Mouse (Mus musculus): ENCODE data around the gene Serpina5. TPM values are rescaled to one million over a fixed set of nuclear protein-coding genes. Genes with fewer than 3 reads are reported as not detected.

Serpina5 gene
- polyA plus RNA-seq, 1 experiment from 2014 or later: not detected

DNA sequence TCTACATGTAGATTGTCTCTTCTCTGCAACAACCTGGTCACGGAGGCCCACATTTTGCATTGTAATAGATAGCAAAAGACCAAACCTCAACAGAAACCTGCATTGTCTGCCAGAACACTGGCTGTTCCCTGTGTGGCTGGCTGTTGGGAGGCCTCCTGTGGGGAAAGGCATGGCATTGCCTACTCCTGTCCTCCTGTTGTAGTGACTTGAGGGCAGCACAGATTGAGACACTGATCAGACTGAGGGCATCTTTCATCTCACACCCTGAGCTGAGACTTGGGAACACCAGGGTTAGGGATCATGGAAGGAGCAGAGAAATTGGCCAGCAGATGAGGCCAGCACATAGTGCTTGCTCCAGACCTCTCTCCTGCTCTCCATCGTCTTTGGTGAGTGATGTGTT lies 37.3 kb downstream of the Serpina5 start:
- no peaks in the 10 kb centered on the region for H3K4me1 ChIP-seq
- ATAC-seq (ENCODE audit: low FRiP score, low read depth): no peak

GRCm38 (mm10) chr12:104140543-104141103 lies 39.7 kb downstream of the Serpina5 start:
- Histone ChIP-seq H3K4me2 (replicated peaks) (no peak overlapping the region), H3K4me3 (no peak overlapping the region), H3K27ac (replicated peaks) (no peak overlapping the region), H3K9me3 (no peaks in the 10 kb centered on the region), H3K4me1 (no peaks in the 10 kb centered on the region), H3K9ac (replicated peaks) (no peak overlapping the region), H3K27me3 (no peaks in the 10 kb centered on the region), H3K36me3 (no peaks in the 10 kb centered on the region)
- 94% methylated on average over 4 of the region's 4 CpGs for WGBS
- no peak for ATAC-seq (ENCODE audit: low FRiP score, low read depth)

More for the DNA sequence above, 37.3 kb downstream of the Serpina5 start:
- Histone ChIP-seq H3K9me3 (no peaks in the 10 kb centered on the region), H3K27ac (replicated peaks) (no peak overlapping the region), H3K9ac (replicated peaks) (no peak overlapping the region), H3K27me3 (no peaks in the 10 kb centered on the region), H3K4me2 (replicated peaks) (no peak overlapping the region), H3K4me3 (no peak overlapping the region), H3K36me3 (no peaks in the 10 kb centered on the region)
- WGBS: 93% methylated on average over 2 of the region's 2 CpGs

- 83% methylated on average over 1 of the region's 1 CpGs for WGBS
- Histone ChIP-seq H3K27me3 (no peaks in the 10 kb centered on the region), H3K4me1 (no peaks in the 10 kb centered on the region), H3K36me3 (no peaks in the 10 kb centered on the region), H3K9ac (replicated peaks) (no peak overlapping the region), H3K4me3 (no peak overlapping the region), H3K9me3 (no peaks in the 10 kb centered on the region), H3K27ac (replicated peaks) (no peak overlapping the region), H3K4me2 (replicated peaks) (no peak overlapping the region)
- ATAC-seq (ENCODE audit: low FRiP score, low read depth): no peak
Measured at GRCm38 (mm10) chr12:104141506-104141905, 40.6 kb downstream of the Serpina5 start.

GRCm38 (mm10) chr12:104142427-104142826 lies 41.5 kb downstream of the Serpina5 start:
- Histone ChIP-seq H3K36me3 (no peaks in the 10 kb centered on the region), H3K27me3 (no peaks in the 10 kb centered on the region), H3K4me1 (no peaks in the 10 kb centered on the region), H3K27ac (replicated peaks) (no peak overlapping the region), H3K9ac (replicated peaks) (no peak overlapping the region), H3K4me2 (replicated peaks) (no peak overlapping the region), H3K4me3 (no peak overlapping the region), H3K9me3 (no peaks in the 10 kb centered on the region)
- no peak for ATAC-seq (ENCODE audit: low FRiP score, low read depth)
- 67% methylated on average over 1 of the region's 1 CpGs for WGBS

GRCm38 (mm10) chr12:104143286-104143685 lies 42.4 kb downstream of the Serpina5 start:
- H3K9ac ChIP-seq (replicated peaks): no peak overlapping the region
- H3K4me3 ChIP-seq: no peak overlapping the region
- H3K4me2 ChIP-seq (replicated peaks): no peak overlapping the region
- no peaks in the 10 kb centered on the region for H3K9me3 ChIP-seq
- ATAC-seq (ENCODE audit: low FRiP score, low read depth): no peak
- H3K36me3 ChIP-seq: no peaks in the 10 kb centered on the region
- no peaks in the 10 kb centered on the region for H3K4me1 ChIP-seq
- H3K27ac ChIP-seq (replicated peaks): no peak overlapping the region
- H3K27me3 ChIP-seq: no peaks in the 10 kb centered on the region
- WGBS: 85% methylated on average over 1 of the region's 1 CpGs

- 85% methylated on average over 2 of the region's 2 CpGs for WGBS
- no peak for ATAC-seq (ENCODE audit: low FRiP score, low read depth)
- H3K9me3 ChIP-seq: no peaks in the 10 kb centered on the region
- no peak overlapping the region for H3K9ac ChIP-seq (replicated peaks)
- no peak overlapping the region for H3K4me3 ChIP-seq
- H3K27ac ChIP-seq (replicated peaks): no peak overlapping the region
- no peak overlapping the region for H3K4me2 ChIP-seq (replicated peaks)
- H3K27me3 ChIP-seq: no peaks in the 10 kb centered on the region
- no peaks in the 10 kb centered on the region for H3K36me3 ChIP-seq
- no peaks in the 10 kb centered on the region for H3K4me1 ChIP-seq
Measured at GRCm38 (mm10) chr12:104145571-104145970, 44.7 kb downstream of the Serpina5 start.

- 82% methylated on average over 2 of the region's 2 CpGs for WGBS
- Histone ChIP-seq H3K36me3 (no peaks in the 10 kb centered on the region), H3K27me3 (no peaks in the 10 kb centered on the region), H3K9me3 (no peaks in the 10 kb centered on the region), H3K27ac (replicated peaks) (no peak overlapping the region), H3K4me2 (replicated peaks) (no peak overlapping the region), H3K4me3 (no peak overlapping the region), H3K4me1 (no peaks in the 10 kb centered on the region), H3K9ac (replicated peaks) (no peak overlapping the region)
- ATAC-seq (ENCODE audit: low FRiP score, low read depth): no peak
Measured at GRCm38 (mm10) chr12:104151989-104152388, 51.1 kb downstream of the Serpina5 start.

DNA sequence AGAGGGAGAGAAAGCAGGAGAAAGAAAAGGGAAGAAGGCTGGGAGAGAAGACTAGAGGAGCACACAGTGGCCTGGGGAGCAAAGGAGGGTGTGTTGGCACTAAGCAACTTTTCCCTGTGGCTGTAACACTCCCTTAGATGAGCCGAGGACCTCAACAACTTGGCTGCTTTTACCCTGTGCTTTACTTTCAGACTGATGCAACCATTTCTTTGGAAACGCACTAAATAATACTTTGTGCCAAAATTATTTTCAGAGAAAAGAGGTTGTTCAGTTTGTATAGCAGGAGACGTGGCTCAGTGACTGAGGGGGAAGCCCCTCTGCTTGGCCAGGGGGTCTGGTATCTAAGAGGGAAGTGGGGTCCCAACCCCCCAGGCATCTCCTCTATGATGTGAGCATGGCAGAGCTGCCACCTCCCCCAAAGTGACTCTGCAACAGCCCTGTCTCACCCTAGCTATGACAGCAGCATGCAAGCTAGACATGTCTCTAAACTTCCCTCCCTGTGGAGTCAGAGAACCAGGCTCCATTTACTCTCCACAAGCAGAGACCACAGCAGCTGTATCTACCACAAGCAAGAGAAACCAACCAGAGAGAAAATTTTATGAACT lies 52.2 kb downstream of the Serpina5 start:
- H3K9ac ChIP-seq (replicated peaks): no peak overlapping the region
- ATAC-seq (ENCODE audit: low FRiP score, low read depth): no peak
- 86% methylated on average over 3 of the region's 3 CpGs for WGBS
- H3K4me3 ChIP-seq: no peak overlapping the region
- H3K27ac ChIP-seq (replicated peaks): no peak overlapping the region
- no peaks in the 10 kb centered on the region for H3K4me1 ChIP-seq
- no peaks in the 10 kb centered on the region for H3K27me3 ChIP-seq
- H3K36me3 ChIP-seq: no peaks in the 10 kb centered on the region
- H3K4me2 ChIP-seq (replicated peaks): no peak overlapping the region
- H3K9me3 ChIP-seq: no peaks in the 10 kb centered on the region

DNA sequence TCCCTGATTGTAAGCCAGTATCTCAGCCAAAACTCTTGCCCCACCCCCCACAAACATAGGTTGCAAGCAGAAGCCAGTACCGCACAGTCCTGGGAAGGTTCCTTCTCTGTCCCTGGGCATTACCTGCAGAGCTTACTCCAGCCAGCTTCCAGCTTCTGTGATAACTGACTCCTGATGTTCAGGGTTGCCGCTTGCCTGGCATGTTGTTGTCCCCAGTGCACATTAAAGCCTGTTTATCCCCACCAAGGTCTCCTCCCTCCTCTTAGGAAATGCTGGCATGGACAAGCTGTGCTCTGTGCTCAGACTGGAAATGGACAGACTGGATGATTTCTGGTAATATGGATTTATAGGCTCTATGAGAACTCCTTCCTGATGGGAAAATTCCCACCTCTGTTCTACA lies 52.7 kb downstream of the Serpina5 start, which contains the start of gene Serpina3c:
Gene Serpina3c, minus strand, starts transcription at position 215 of the 400 bp plus-strand sequence.
- no peaks in the 10 kb centered on the region for H3K4me1 ChIP-seq
- H3K4me2 ChIP-seq (replicated peaks): no peak within 1 kb of the TSS
- no peak within 1 kb of the TSS for H3K4me3 ChIP-seq
- no peaks in the 10 kb centered on the region for H3K27me3 ChIP-seq
- ATAC-seq (ENCODE audit: low FRiP score, low read depth): no peak
- H3K9ac ChIP-seq (replicated peaks): no peak within 1 kb of the TSS
- no peaks in the 10 kb centered on the region for H3K9me3 ChIP-seq
- no peak within 1 kb of the TSS for H3K27ac ChIP-seq (replicated peaks)
- H3K36me3 ChIP-seq: no peaks in the 10 kb centered on the region
- WGBS: 90% methylated on average over 2 of the region's 2 CpGs

Other genes with a start within 250 kb of the Serpina5 start
- gene Serpina1a, start 237.6 kb upstream of the Serpina5 start, polyA plus RNA-seq (2016; fragmentation: Nextera tagmentation; extraction: Ambion mirVana): not detected in 2 replicates
- gene Serpina1c, start 196.2 kb upstream of the Serpina5 start, polyA plus RNA-seq (2016; fragmentation: Nextera tagmentation; extraction: Ambion mirVana): not detected in 2 replicates
- not detected in 2 replicates for gene Serpina1e, start 142.1 kb upstream of the Serpina5 start, polyA plus RNA-seq (2016; fragmentation: Nextera tagmentation; extraction: Ambion mirVana)
- gene Serpina11, start 111.2 kb upstream of the Serpina5 start, polyA plus RNA-seq (2016; fragmentation: Nextera tagmentation; extraction: Ambion mirVana): not detected in 2 replicates
- gene Serpina9, start 87.4 kb upstream of the Serpina5 start, polyA plus RNA-seq (2016; fragmentation: Nextera tagmentation; extraction: Ambion mirVana): 0.05 TPM in 1 of 2 replicates, not detected in the other
- not detected in 2 replicates for gene Serpina12, start 56.7 kb upstream of the Serpina5 start, polyA plus RNA-seq (2016; fragmentation: Nextera tagmentation; extraction: Ambion mirVana)
- gene Serpina3a, start 11.6 kb downstream of the Serpina5 start, polyA plus RNA-seq (2016; fragmentation: Nextera tagmentation; extraction: Ambion mirVana): not detected in 2 replicates
- gene Serpina3b, start 26.9 kb downstream of the Serpina5 start, polyA plus RNA-seq (2016; fragmentation: Nextera tagmentation; extraction: Ambion mirVana): not detected in 2 replicates
- gene Serpina3c, start 52.8 kb downstream of the Serpina5 start, polyA plus RNA-seq (2016; fragmentation: Nextera tagmentation; extraction: Ambion mirVana): not detected in 2 replicates
- gene Serpina3f, start 113.4 kb downstream of the Serpina5 start, polyA plus RNA-seq (2016; fragmentation: Nextera tagmentation; extraction: Ambion mirVana): 0.17 and 0.37 TPM in 2 replicates
- 0.19 and 0.37 TPM in 2 replicates for gene Serpina3g, start 135.1 kb downstream of the Serpina5 start, polyA plus RNA-seq (2016; fragmentation: Nextera tagmentation; extraction: Ambion mirVana)
- gene Serpina3i, start 162.0 kb downstream of the Serpina5 start, polyA plus RNA-seq (2016; fragmentation: Nextera tagmentation; extraction: Ambion mirVana): 0.18 TPM in 1 of 2 replicates, not detected in the other
- not detected in 2 replicates for gene Serpina3j, start 213.4 kb downstream of the Serpina5 start, polyA plus RNA-seq (2016; fragmentation: Nextera tagmentation; extraction: Ambion mirVana)
- gene Serpina3k, start 237.4 kb downstream of the Serpina5 start, polyA plus RNA-seq (2016; fragmentation: Nextera tagmentation; extraction: Ambion mirVana): not detected in 2 replicates
- gene Serpina3m, start 237.4 kb downstream of the Serpina5 start, polyA plus RNA-seq (2016; fragmentation: Nextera tagmentation; extraction: Ambion mirVana): not detected in 2 replicates

Measured in midbrain, embryonic 12.5 days (tissue).